Mouse (Mus musculus) intestine, embryonic 14.5 days (tissue): ENCODE data around the gene Vrk1. TPM values are rescaled to one million over a fixed set of nuclear protein-coding genes. Genes with fewer than 3 reads are reported as not detected.

Experiments
- ATAC-seq: fragments of 200-750 bp; cut with Nextera tagmentation; replicated peaks from 2 replicates; pipeline ENCODE4 v1.8.0; 2017; ENCODE audit warnings: low read depth, moderate number of reproducible peaks, moderate TSS enrichment, moderate library complexity; ENCODE audit not compliant: low FRiP score, low TSS enrichment
- DNase-seq: peaks from one replicate; pipeline ENCODE4 v3.0.0-alpha.2; 2018; ENCODE audit warnings: low spot score
- H3K27ac ChIP-seq: fragments of 300-500 bp; sonication (generic); 2 replicates; pipeline ENCODE4 v1.5.1; 2014; ENCODE audit warnings: low read depth, mild to moderate bottlenecking, control low read depth
- H3K27me3 ChIP-seq: fragments of 300-500 bp; sonication (generic); replicated peaks from 2 replicates; pipeline ENCODE4 v1.6.1; 2014; ENCODE audit warnings: low read length, control low read depth; ENCODE audit not compliant: control insufficient read depth, insufficient read depth
- H3K36me3 ChIP-seq: fragments of 300-500 bp; sonication (generic); 2 replicates; pipeline ENCODE4 v1.6.1; 2014; ENCODE audit warnings: low read length, control low read depth; ENCODE audit not compliant: control insufficient read depth, insufficient read depth
- H3K4me1 ChIP-seq: fragments of 300-500 bp; sonication (generic); replicated peaks from 2 replicates; pipeline ENCODE4 v1.6.1; 2014; ENCODE audit warnings: low read length, control low read depth, mixed read lengths; ENCODE audit not compliant: control insufficient read depth, insufficient read depth
- H3K4me2 ChIP-seq: fragments of 300-500 bp; sonication (generic); 2 replicates; pipeline ENCODE4 v1.6.1; 2014; ENCODE audit warnings: low read length
- H3K4me3 ChIP-seq: fragments of 300-500 bp; sonication (generic); 2 replicates; pipeline ENCODE4 v1.5.1; 2014; ENCODE audit warnings: low read depth, low read length, control low read depth, mixed read lengths
- H3K9ac ChIP-seq: fragments of 300-500 bp; sonication (generic); 2 replicates; pipeline ENCODE4 v1.6.1; 2014; ENCODE audit warnings: mild to moderate bottlenecking, low read length
- H3K9me3 ChIP-seq: fragments of 300-500 bp; sonication (generic); 2 replicates; pipeline ENCODE4 v1.6.1; 2016; ENCODE audit warnings: low read length, control low read depth; ENCODE audit not compliant: control insufficient read depth
- WGBS: fragments of 180-500 bp; shearing (Covaris S2); extraction: QIAGEN DNeasy Blood & Tissue Kit; methylation state at CpG from one replicate; pipeline ENCODE4 v1.1.7; 2014; 5-methylcytosine and 5-hydroxymethylcytosine counted together
- polyA plus RNA-seq: library from polyadenylated mRNA; unstranded; fragments of >200 nt; fragmentation: Nextera tagmentation; extraction: Ambion mirVana; gene quantifications from 2 replicates; pipeline ENCODE4 v1.2.1, GENCODE M21; 2014

The Vrk1 gene
- polyA plus RNA-seq, 1 experiment from 2014 or later, result 73.2 TPM

GRCm38 (mm10) chr12:105992756-105993155 is 17.3 kb upstream of the Vrk1 start:
- H3K27ac ChIP-seq, result no peak overlapping the region
- no peaks in the 10 kb centered on the region for H3K27me3 ChIP-seq
- ATAC-seq (no peak), DNase-seq (no peak)
- H3K9ac ChIP-seq, result no peak overlapping the region
- no peak overlapping the region for H3K4me3 ChIP-seq
- 83% methylated on average over 5 of the region's 5 CpGs for WGBS
- no peaks in the 10 kb centered on the region for H3K36me3 ChIP-seq
- no peak overlapping the region for H3K4me2 ChIP-seq
- no peaks in the 10 kb centered on the region for H3K4me1 ChIP-seq
- no peaks in the 10 kb centered on the region for H3K9me3 ChIP-seq

- Histone ChIP-seq H3K9me3 (no peaks in the 10 kb centered on the region), H3K4me1 (no peaks in the 10 kb centered on the region), H3K27me3 (no peaks in the 10 kb centered on the region), H3K4me2 (no peak overlapping the region), H3K9ac (no peak overlapping the region), H3K27ac (no peak overlapping the region), H3K36me3 (no peaks in the 10 kb centered on the region), H3K4me3 (no peak overlapping the region)
- DNase-seq (no peak), ATAC-seq (no peak)
- 51% methylated on average over 7 of the region's 7 CpGs for WGBS
Measured at GRCm38 (mm10) chr12:105993356-105993755, 16.7 kb upstream of the Vrk1 start.

GRCm38 (mm10) chr12:105995940-105996339 is 14.1 kb upstream of the Vrk1 start:
- Histone ChIP-seq H3K4me1 (no peaks in the 10 kb centered on the region), H3K36me3 (no peaks in the 10 kb centered on the region), H3K27me3 (no peaks in the 10 kb centered on the region), H3K27ac (no peak overlapping the region), H3K9me3 (no peaks in the 10 kb centered on the region), H3K4me3 (no peak overlapping the region), H3K9ac (no peak overlapping the region), H3K4me2 (no peak overlapping the region)
- WGBS, result 66% methylated on average over 4 of the region's 4 CpGs
- ATAC-seq (no peak), DNase-seq (no peak)

GRCm38 (mm10) chr12:105997028-105997786 is 12.8 kb upstream of the Vrk1 start:
- no peaks in the 10 kb centered on the region for H3K36me3 ChIP-seq
- H3K4me3 ChIP-seq, result no peak overlapping the region
- no peaks in the 10 kb centered on the region for H3K9me3 ChIP-seq
- ATAC-seq (no peak), DNase-seq (no peak)
- no peak overlapping the region for H3K27ac ChIP-seq
- H3K9ac ChIP-seq, result no peak overlapping the region
- WGBS, result 83% methylated on average over 19 of the region's 19 CpGs
- H3K27me3 ChIP-seq, result no peaks in the 10 kb centered on the region
- H3K4me2 ChIP-seq, result no peak overlapping the region
- H3K4me1 ChIP-seq, result no peaks in the 10 kb centered on the region

- no peaks in the 10 kb centered on the region for H3K27me3 ChIP-seq
- no peak for DNase-seq
- H3K36me3 ChIP-seq, result no peaks in the 10 kb centered on the region
- H3K4me3 ChIP-seq, result no peak overlapping the region
- H3K4me1 ChIP-seq, result no peaks in the 10 kb centered on the region
- H3K9me3 ChIP-seq, result no peaks in the 10 kb centered on the region
- no peak for ATAC-seq
- no peak overlapping the region for H3K4me2 ChIP-seq
- no peak overlapping the region for H3K9ac ChIP-seq
- H3K27ac ChIP-seq, result no peak overlapping the region
- 61% methylated on average over 8 of the region's 8 CpGs for WGBS
Measured at GRCm38 (mm10) chr12:106001775-106002174, 8.3 kb upstream of the Vrk1 start.

GRCm38 (mm10) chr12:106004719-106005118 is 5.3 kb upstream of the Vrk1 start:
- Histone ChIP-seq H3K27me3 (no peaks in the 10 kb centered on the region), H3K9ac (no peak overlapping the region), H3K27ac (no peak overlapping the region), H3K9me3 (no peaks in the 10 kb centered on the region), H3K4me3 (no peak overlapping the region), H3K4me2 (no peak overlapping the region), H3K36me3 (no peaks in the 10 kb centered on the region), H3K4me1 (no peaks in the 10 kb centered on the region)
- WGBS, result 51% methylated on average over 6 of the region's 6 CpGs
- DNase-seq (no peak), ATAC-seq (0 out of 2 replicates have a peak, but pooled peaks have one; percentile 40)

- no peak for DNase-seq
- Histone ChIP-seq H3K9ac (no peak overlapping the region), H3K4me1 (peaks cover 5% of the 10 kb centered on the region; the same call in 1 of the 2 replicates), H3K27me3 (no peaks in the 10 kb centered on the region), H3K9me3 (no peaks in the 10 kb centered on the region), H3K4me2 (no peak overlapping the region), H3K36me3 (no peaks in the 10 kb centered on the region), H3K27ac (no peak overlapping the region), H3K4me3 (no peak overlapping the region)
- ATAC-seq, result no peak
- WGBS, result 79% methylated on average over 6 of the region's 6 CpGs
Measured at GRCm38 (mm10) chr12:106006218-106006617, 3.8 kb upstream of the Vrk1 start.

GRCm38 (mm10) chr12:106008348-106009050 is 1.5 kb upstream of the Vrk1 start:
- Histone ChIP-seq H3K27me3 (no peaks in the 10 kb centered on the region), H3K27ac (no peak overlapping the region), H3K4me2 (no peak overlapping the region), H3K4me3 (no peak overlapping the region), H3K9me3 (no peaks in the 10 kb centered on the region), H3K9ac (no peak overlapping the region), H3K4me1 (peaks cover 10% of the 10 kb centered on the region; the same call in 1 of the 2 replicates), H3K36me3 (no peaks in the 10 kb centered on the region)
- no peak for ATAC-seq
- 86% methylated on average over 22 of the region's 22 CpGs for WGBS
- DNase-seq, result no peak
